Comparison of ENCODE assay signal across 8 mouse cellular contexts in genomic region chr7:19360944-19361343, GRCm38 (mm10). TPM values are rescaled to one million over a fixed set of nuclear protein-coding genes. Genes with fewer than 3 reads are reported as not detected.
DNase-seq lines count a peak whose midpoint lies in the region; ATAC-seq and TF ChIP-seq lines count a peak whose summit lies in the region.

No protein-coding gene starts in this region.

- H3K27me3 ChIP-seq in Patski: no peaks in the 10 kb centered on the region
- peaks cover 17% of the 10 kb centered on the region; the same call in 1 of the 2 replicates for H3K27me3 ChIP-seq in hindbrain, embryonic 12.5 days

- in situ Hi-C loops in Patski (cut with MboI; ENCODE audit: low pct_unique_long_range_greater_than_20kb): no loop called here

- ATAC-seq in Patski: peak; percentile 36
- ATAC-seq in hindbrain, embryonic 12.5 days (ENCODE audit: low FRiP score): peak; percentile 57

- TF ChIP-seq CTCF in Patski (IDR thresholded peaks at IDR 0.05): no peak

- no peak overlapping the region for H3K27ac ChIP-seq in hindbrain, embryonic 12.5 days

- peak overlapping the region; percentile 96 for H3K4me2 ChIP-seq in hindbrain, embryonic 12.5 days (replicated peaks)

- peaks cover 28% of the 10 kb centered on the region for H3K4me1 ChIP-seq in hindbrain, embryonic 12.5 days

- POLR2A ChIA-PET in Patski (lab: Charles Lee): interaction anchor here (0.6 to 1.8 kb wide), 3 partner anchors 14 to 299 kb away, joined by 3 to 5 read pairs (median 4); no protein-coding TSS in a partner anchor

- CTCF ChIA-PET in Patski (lab: Charles Lee): interaction anchor here (1.5 to 5.8 kb wide), 8 partner anchors 11 to 122 kb away, joined by 4 to 38 read pairs (median 9); partner anchors contain the start of gene Ercc1

- no peak for DNase-seq in Patski (ENCODE audit: low read depth, low spot score)
- DNase-seq in cerebellum, postnatal 10 days: peak; percentile 91 to 92
- DNase-seq in frontal cortex, postnatal 10 days (ENCODE audit: low spot score in 2 of 2): peak; percentile 86 to 88
- peak; percentile 80 to 91 for DNase-seq in layer of hippocampus, postnatal 14 days (ENCODE audit: low spot score in 2 of 2)
- peak; percentile 96 for DNase-seq in lung, postnatal 10 days
- DNase-seq in retina, embryonic 14.5 days (ENCODE audit: low spot score): peak; percentile 87
- peak; percentile 49 to 74 for DNase-seq in thymus, postnatal 36 days

- under 1% methylated on average over 27 of the region's 27 CpGs for WGBS in hindbrain, embryonic 12.5 days

- H3K4me3 ChIP-seq in hindbrain, embryonic 12.5 days: peak overlapping the region; percentile 66

- no peaks in the 10 kb centered on the region for H3K9me3 ChIP-seq in hindbrain, embryonic 12.5 days (replicated peaks)

- H3K9ac ChIP-seq in hindbrain, embryonic 12.5 days: peak overlapping the region; percentile 51; the same call in 1 of the 2 replicates

- peaks cover 16% of the 10 kb centered on the region for H3K36me3 ChIP-seq in hindbrain, embryonic 12.5 days

RNA-seq across cellular contexts. Expression of gene Ppp1r13l, which starts 1.4 kb away (rescaled TPM):
- 11.9 TPM for polyA plus RNA-seq in Patski (2021)
- 4.7 and 5.5 TPM in 2 replicates for polyA plus RNA-seq in hindbrain, embryonic 12.5 days (2016; fragmentation: Nextera tagmentation; extraction: Ambion mirVana)
- total RNA-seq in layer of hippocampus, postnatal 14 days (2021): 1 to 10 TPM; 4.5 to 6.7 TPM

RNA-seq across cellular contexts. Expression of gene Cd3eap, which starts 1.7 kb away (rescaled TPM):
- 16.6 TPM for polyA plus RNA-seq in Patski (2021)
- 17.3 and 20.4 TPM in 2 replicates for polyA plus RNA-seq in hindbrain, embryonic 12.5 days (2016; fragmentation: Nextera tagmentation; extraction: Ambion mirVana)
- total RNA-seq in layer of hippocampus, postnatal 14 days (2021): 10 to 100 TPM; 19.6 to 19.8 TPM

RNA-seq across cellular contexts. Expression of gene Ercc1, which starts 16.4 kb away (rescaled TPM):
- 40.9 TPM for polyA plus RNA-seq in Patski (2021)
- 95.6 and 96.8 TPM in 2 replicates for polyA plus RNA-seq in hindbrain, embryonic 12.5 days (2016; fragmentation: Nextera tagmentation; extraction: Ambion mirVana)
- 10 to 100 TPM; 38.3 to 44.7 TPM for total RNA-seq in layer of hippocampus, postnatal 14 days (2021)

RNA-seq across cellular contexts. Expression of gene Ercc2, which starts 20.9 kb away (rescaled TPM):
- polyA plus RNA-seq in Patski (2021): 26.2 TPM
- 21.3 and 24.6 TPM in 2 replicates for polyA plus RNA-seq in hindbrain, embryonic 12.5 days (2016; fragmentation: Nextera tagmentation; extraction: Ambion mirVana)
- 10 to 100 TPM; 28.2 to 34.7 TPM for total RNA-seq in layer of hippocampus, postnatal 14 days (2021)

RNA-seq across cellular contexts. Expression of gene Klc3, which starts 43.0 kb away (rescaled TPM):
- 44.0 TPM for polyA plus RNA-seq in Patski (2021)
- polyA plus RNA-seq in hindbrain, embryonic 12.5 days (2016; fragmentation: Nextera tagmentation; extraction: Ambion mirVana): 3.2 and 4.1 TPM in 2 replicates
- total RNA-seq in layer of hippocampus, postnatal 14 days (2021): 1 to 10 TPM; 3.5 to 4.1 TPM
